Mouse (Mus musculus): ENCODE data around the gene Fkbp4.

DNA sequence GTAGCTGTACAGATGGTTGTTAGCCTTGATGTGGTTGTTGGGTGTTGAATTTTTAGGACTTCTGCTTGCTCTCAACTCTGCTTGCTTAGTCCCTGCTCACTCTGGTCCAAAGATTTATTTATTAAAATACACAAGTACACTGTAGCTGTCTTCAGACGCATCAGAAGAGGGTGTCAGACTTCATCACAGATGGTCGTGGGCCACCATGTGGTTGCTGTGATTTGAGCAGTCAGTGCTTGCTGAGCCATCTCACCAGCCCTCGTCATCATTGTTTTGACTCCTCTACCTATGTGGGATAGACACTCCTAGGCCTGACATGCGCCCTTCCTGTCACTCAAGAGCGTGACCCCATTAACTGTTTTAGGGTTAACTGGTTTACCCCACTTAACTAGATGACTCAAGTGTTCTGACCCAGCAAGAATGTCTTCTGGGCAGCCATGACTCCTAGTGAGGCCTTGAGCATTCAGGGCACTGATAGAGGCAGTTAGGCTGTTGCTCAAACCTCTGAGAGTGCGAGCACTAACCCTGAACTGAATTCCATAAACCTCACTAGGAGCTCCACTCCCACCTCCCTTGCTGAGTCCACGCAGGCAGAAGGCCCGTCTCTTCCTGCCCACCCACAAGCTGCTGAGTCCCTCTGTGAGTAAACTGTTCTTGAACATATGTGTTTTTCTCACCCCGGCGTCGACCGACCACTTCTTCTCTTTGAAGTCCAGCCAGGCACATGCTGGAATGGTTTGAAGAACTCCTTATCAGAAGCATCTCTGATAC lies 17.5 kb upstream of the Fkbp4 start:
- no peak for TF ChIP-seq CTCF (IDR thresholded peaks at IDR 0.05; ENCODE audit: low read depth, low read length)
- no peak for TF ChIP-seq GATA1 (IDR thresholded peaks at IDR 0.05; ENCODE audit: borderline replicate concordance, low read length)
- no peak for TF ChIP-seq POLR2AphosphoS5 (IDR thresholded peaks at IDR 0.05; ENCODE audit: insufficient replicate concordance, low read depth, low read length)
- TF ChIP-seq TAL1 (conservative IDR thresholded peaks at IDR 0.05; ENCODE audit: low read depth, low read length) = no peak
- no peak for TF ChIP-seq GATA2 (IDR thresholded peaks at IDR 0.05; ENCODE audit: borderline replicate concordance, low read depth, low read length)

Data from G1E (cell line).